Mouse (Mus musculus): ENCODE results near the gene Gm10490. TPM values are rescaled to one million over a fixed set of nuclear protein-coding genes. Genes with fewer than 3 reads are reported as not detected.

Gm10490 gene
- polyA plus RNA-seq, 1 experiment from 2014 or later = not detected

- no peak for DNase-seq (ENCODE audit: low spot score)
Observed at GRCm38 (mm10) chrX:7926266-7926665, 16.9 kb downstream of the Gm10490 start.

- no peak for DNase-seq (ENCODE audit: low spot score)
Observed at GRCm38 (mm10) chrX:7927116-7927515, 17.8 kb downstream of the Gm10490 start.

DNA sequence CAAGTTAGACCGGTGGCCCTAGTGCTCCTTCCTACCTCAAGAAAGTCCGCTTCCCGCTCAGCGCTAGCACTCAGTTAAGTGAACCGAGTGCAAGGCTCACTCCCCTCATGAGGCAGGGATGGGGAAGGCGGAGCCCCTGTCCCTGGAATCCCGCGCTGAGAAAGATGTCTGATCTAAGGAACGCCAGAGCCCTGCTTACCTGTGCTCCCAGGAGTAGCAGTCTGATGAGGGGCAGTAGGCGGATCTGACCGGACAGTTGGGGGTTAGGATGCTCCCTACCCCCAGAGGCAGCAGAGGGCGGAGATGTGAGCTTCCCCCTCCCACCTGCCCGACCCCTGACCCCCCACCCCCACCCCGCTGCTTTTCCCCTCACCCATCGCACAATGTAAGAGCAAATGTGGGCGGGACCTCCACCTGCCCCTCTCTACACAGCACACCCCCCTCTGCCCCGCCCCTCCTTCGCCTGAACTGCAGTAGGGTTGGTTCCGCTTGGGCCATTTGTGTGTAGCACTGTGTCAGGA is 19.0 kb downstream of the Gm10490 start, which contains the start of gene Eras:
Gene Eras, minus strand, starts transcription at position 338 of the 521 bp plus-strand sequence.
- DNase-seq (ENCODE audit: low spot score) = no peak

DNA sequence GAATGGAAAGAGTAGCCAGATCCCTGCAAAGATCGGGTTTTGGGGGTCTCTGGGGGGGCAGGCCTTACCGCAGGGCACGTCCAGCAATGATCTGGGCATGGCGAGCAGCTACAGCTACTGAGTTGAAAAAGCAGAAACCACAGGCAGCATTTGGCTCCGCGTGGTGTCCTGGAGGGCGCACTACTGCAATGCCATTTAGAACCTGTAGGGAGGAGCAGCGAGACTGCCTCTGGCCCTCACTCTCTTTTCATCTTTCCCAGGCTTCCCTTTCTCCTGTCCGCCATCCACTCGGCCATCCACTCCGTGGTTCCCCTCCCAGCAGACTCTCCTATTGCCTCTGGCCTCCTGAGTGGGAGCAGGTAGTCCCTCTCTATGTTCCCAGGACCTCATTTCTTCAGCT is 27.5 kb downstream of the Gm10490 start:
- DNase-seq (ENCODE audit: low spot score) = no peak

DNA sequence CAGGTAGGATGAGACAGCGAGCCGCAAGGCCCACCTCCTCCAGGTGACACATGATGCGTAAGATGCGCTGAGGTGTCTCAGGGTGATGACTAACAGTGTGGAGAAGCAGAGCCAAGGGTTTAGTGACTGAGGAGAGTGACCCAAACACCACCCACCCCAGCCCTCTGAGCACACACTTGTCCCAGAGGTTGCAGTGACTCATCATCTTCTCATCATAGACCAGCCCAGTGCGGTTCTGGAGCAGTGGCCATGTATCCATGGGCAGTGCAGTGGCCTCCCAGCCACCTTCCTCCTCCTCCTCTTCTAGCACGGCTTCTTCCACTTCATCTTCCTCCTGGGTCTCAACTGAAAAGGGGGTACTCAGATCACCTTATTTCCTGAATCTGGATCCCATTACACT is 28.3 kb downstream of the Gm10490 start:
- no peak for DNase-seq (ENCODE audit: low spot score)

DNA sequence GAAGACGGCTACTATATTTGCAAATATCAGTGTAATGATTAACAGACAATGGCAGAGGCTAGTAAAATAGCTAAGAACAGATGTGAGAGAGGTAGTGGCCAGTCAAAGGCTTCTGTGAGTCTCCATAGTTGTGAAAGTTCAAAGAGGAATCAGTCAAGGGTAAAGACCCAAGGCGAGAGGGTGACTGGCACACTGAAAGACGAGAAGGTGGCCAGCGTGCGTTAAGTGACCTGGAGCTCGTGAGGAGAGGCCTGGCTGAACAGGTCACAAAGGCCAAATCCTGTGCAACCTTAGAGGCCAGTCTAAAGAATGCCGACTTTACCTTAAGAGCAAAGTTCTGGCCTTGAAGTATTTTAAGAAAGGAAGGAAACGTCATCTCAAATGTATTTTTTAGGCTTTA is 36.3 kb downstream of the Gm10490 start:
- DNase-seq (ENCODE audit: low spot score) = no peak

- no peak for DNase-seq (ENCODE audit: low spot score)
Observed at GRCm38 (mm10) chrX:7947108-7947899, 38.0 kb downstream of the Gm10490 start, which contains the start of gene Hdac6. Gene Hdac6, minus strand, starts transcription at chrX:7947889.

GRCm38 (mm10) chrX:7947900-7948492 is 38.7 kb downstream of the Gm10490 start:
- DNase-seq (ENCODE audit: low spot score) = peak; percentile 87

DNA sequence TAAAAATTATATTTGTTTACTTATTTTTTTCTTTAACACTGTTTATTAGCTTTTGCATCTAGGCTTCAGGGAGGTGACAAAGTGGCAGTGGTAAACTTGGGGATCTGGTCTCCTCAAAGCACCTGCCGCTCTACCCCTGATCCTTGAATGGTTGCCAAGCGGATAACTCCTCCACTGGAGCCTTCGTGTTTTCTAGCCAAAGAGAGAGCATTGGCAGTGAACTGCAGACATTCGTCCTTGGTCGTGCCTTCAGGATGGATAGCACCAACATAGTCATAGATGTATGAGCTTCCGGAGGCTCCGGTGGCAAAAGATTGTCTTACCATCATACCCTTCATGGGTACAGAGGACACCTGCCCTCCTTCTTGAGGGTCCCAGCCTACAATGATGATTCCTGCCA is 40.7 kb downstream of the Gm10490 start:
- DNase-seq (ENCODE audit: low spot score) = no peak

DNA sequence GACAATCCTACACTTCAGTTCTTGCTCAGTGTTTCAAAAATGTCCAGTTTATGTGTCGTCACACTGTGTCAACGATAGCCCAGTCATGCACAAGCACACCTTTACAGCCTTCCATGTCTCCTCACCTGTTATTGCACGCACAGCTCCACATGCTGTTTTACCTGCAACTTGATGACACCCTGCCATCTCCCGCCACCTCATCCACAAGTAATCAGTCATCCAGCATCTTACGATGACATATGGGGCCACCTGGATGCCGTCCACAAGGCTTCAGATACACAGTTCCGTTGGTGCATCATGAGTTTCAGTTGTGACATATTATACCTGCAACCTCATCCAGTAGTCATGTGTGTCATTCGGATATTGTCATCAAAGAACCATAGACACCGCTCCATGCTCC is 49.5 kb downstream of the Gm10490 start:
- no peak for DNase-seq (ENCODE audit: low spot score)

Other genes with a start within 250 kb of the Gm10490 start
- gene Plp2, start 238.2 kb upstream of the Gm10490 start, polyA plus RNA-seq (2015; fragmentation: Nextera tagmentation; extraction: Ambion mirVana) = 81.2 and 84.1 TPM in 2 replicates
- 0.49 and 0.55 TPM in 2 replicates for gene Magix, start 228.3 kb upstream of the Gm10490 start, polyA plus RNA-seq (2015; fragmentation: Nextera tagmentation; extraction: Ambion mirVana)
- 28.8 and 28.9 TPM in 2 replicates for gene Gpkow, start 212.4 kb upstream of the Gm10490 start, polyA plus RNA-seq (2015; fragmentation: Nextera tagmentation; extraction: Ambion mirVana)
- 42.2 and 45.5 TPM in 2 replicates for gene Wdr45, start 195.2 kb upstream of the Gm10490 start, polyA plus RNA-seq (2015; fragmentation: Nextera tagmentation; extraction: Ambion mirVana)
- gene Gm45208, start 187.3 kb upstream of the Gm10490 start, polyA plus RNA-seq (2015; fragmentation: Nextera tagmentation; extraction: Ambion mirVana) = 0.46 and 1.0 TPM in 2 replicates
- 14.7 and 20.6 TPM in 2 replicates for gene Praf2, start 181.1 kb upstream of the Gm10490 start, polyA plus RNA-seq (2015; fragmentation: Nextera tagmentation; extraction: Ambion mirVana)
- 6.7 and 8.2 TPM in 2 replicates for gene Ccdc120, start 158.6 kb upstream of the Gm10490 start, polyA plus RNA-seq (2015; fragmentation: Nextera tagmentation; extraction: Ambion mirVana)
- 11.4 TPM in 2 replicates for gene Tfe3, start 147.0 kb upstream of the Gm10490 start, polyA plus RNA-seq (2015; fragmentation: Nextera tagmentation; extraction: Ambion mirVana)
- gene Gripap1, start 119.8 kb upstream of the Gm10490 start, polyA plus RNA-seq (2015; fragmentation: Nextera tagmentation; extraction: Ambion mirVana) = 40.2 and 48.1 TPM in 2 replicates
- 0.12 and 0.18 TPM in 2 replicates for gene Kcnd1, start 87.3 kb upstream of the Gm10490 start, polyA plus RNA-seq (2015; fragmentation: Nextera tagmentation; extraction: Ambion mirVana)
- gene Otud5, start 68.2 kb upstream of the Gm10490 start, polyA plus RNA-seq (2015; fragmentation: Nextera tagmentation; extraction: Ambion mirVana) = 55.0 and 55.6 TPM in 2 replicates
- 14.0 and 14.5 TPM in 2 replicates for gene Pim2, start 31.3 kb upstream of the Gm10490 start, polyA plus RNA-seq (2015; fragmentation: Nextera tagmentation; extraction: Ambion mirVana)
- gene Slc35a2, start 25.5 kb upstream of the Gm10490 start, polyA plus RNA-seq (2015; fragmentation: Nextera tagmentation; extraction: Ambion mirVana) = 24.5 and 28.3 TPM in 2 replicates
- gene Pqbp1, start 10.3 kb upstream of the Gm10490 start, polyA plus RNA-seq (2015; fragmentation: Nextera tagmentation; extraction: Ambion mirVana) = 142 and 154 TPM in 2 replicates
- gene Timm17b, start 10.2 kb upstream of the Gm10490 start, polyA plus RNA-seq (2015; fragmentation: Nextera tagmentation; extraction: Ambion mirVana) = 118 and 135 TPM in 2 replicates
- not detected in 2 replicates for gene Gm10491, start 1.7 kb upstream of the Gm10490 start, polyA plus RNA-seq (2015; fragmentation: Nextera tagmentation; extraction: Ambion mirVana)
- gene Pcsk1n, start 10.3 kb downstream of the Gm10490 start, polyA plus RNA-seq (2015; fragmentation: Nextera tagmentation; extraction: Ambion mirVana) = 0.18 and 0.21 TPM in 2 replicates
- gene Eras, start 19.1 kb downstream of the Gm10490 start, polyA plus RNA-seq (2015; fragmentation: Nextera tagmentation; extraction: Ambion mirVana) = not detected in 2 replicates
- gene Hdac6, start 38.3 kb downstream of the Gm10490 start, polyA plus RNA-seq (2015; fragmentation: Nextera tagmentation; extraction: Ambion mirVana) = 10.0 and 10.3 TPM in 2 replicates
- gene Gata1, start 68.5 kb downstream of the Gm10490 start, polyA plus RNA-seq (2015; fragmentation: Nextera tagmentation; extraction: Ambion mirVana) = 2.9 and 3.1 TPM in 2 replicates
- 0.27 TPM in 1 of 2 replicates, not detected in the other for gene Glod5, start 109.0 kb downstream of the Gm10490 start, polyA plus RNA-seq (2015; fragmentation: Nextera tagmentation; extraction: Ambion mirVana)
- 60.7 and 62.4 TPM in 2 replicates for gene Suv39h1, start 165.2 kb downstream of the Gm10490 start, polyA plus RNA-seq (2015; fragmentation: Nextera tagmentation; extraction: Ambion mirVana)
- gene Was, start 181.0 kb downstream of the Gm10490 start, polyA plus RNA-seq (2015; fragmentation: Nextera tagmentation; extraction: Ambion mirVana) = 13.7 and 18.2 TPM in 2 replicates
- 10.9 and 13.3 TPM in 2 replicates for gene Wdr13, start 223.3 kb downstream of the Gm10490 start, polyA plus RNA-seq (2015; fragmentation: Nextera tagmentation; extraction: Ambion mirVana)
- 1,171 and 1,412 TPM in 2 replicates for gene Rbm3, start 236.3 kb downstream of the Gm10490 start, polyA plus RNA-seq (2015; fragmentation: Nextera tagmentation; extraction: Ambion mirVana)

All from thymus, postnatal 0 days (tissue).